Mouse (Mus musculus) 3134 (cell line): ENCODE results near the gene Rhox3c.
"Not testable (repeated sequence)": the region's sequence is repeated elsewhere in the genome, so short reads cannot be mapped to it uniquely, and the experiment has no call there.

Experiments used
- DNase-seq: peaks from one replicate; pipeline ENCODE4 v3.0.0-alpha.2; 2011; ENCODE audit warnings: low spot score; ENCODE audit not compliant: insufficient read length; ENCODE audit errors: extremely low read depth

Gene Rhox3c

DNA sequence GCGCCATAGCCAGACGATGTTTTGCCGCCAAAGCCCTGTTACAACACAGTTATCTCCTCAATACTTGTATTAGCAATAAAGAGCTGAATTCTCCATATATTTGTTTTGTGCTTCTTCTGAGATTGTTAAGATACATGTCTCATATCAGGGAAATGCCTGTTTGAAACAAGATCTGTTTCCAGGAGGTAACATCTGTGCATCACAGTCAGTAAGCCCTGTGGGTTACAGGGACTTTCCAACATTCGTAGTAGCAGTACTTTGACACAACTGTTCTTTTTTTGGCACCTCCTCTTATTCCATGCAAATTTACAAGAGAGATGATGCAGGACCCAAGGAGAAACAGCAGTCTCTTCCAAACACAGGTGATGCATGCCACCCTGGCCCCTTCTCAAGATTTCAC lies at the start of gene Rhox3c:
Gene Rhox3c (plus strand): TSS at position 301 of the 400 bp plus-strand sequence.
- not testable (repeated sequence) for DNase-seq

DNA sequence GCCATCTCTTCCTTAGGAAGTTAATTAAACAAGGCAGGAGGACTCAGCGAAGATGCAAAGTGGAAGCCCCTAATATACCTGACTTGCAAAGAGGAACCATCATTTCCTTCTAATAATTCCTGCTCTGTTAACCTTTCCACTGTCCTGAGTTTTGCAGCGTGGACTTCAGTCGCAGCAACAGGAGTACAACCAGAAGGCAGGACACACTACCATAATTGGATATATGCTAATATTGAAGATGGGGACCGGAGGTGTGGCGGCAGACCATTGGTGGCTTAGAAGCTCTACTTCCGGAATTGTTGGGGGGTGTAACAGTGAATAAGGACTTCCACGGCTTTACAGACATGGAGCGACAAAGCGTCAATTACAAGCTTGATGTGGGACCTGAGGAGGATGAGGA lies 46.6 kb upstream of the Rhox3c start, which contains the start of gene Rhox2b:
Gene Rhox2b (plus strand): TSS at position 301 of the 400 bp plus-strand sequence.
- DNase-seq = not testable (repeated sequence)

DNA sequence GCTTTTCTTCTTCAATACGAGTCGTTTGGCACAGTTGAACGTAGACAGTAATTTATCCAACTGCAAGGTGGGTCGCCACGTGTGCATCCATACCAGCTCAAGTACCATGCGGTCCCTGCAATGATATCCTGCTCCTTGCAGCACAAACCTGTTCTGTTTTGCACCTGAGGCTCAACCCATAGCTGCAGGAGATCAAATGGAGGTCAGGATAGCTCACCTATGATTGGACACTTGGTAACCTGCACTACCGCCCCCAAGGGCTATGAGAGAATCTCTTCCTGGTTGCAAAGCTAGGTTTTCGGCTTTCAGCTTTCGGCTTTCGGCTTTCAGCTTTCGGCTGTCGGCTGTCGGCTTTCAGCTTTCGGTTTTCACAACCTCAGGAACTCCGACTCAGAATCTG lies 26.2 kb upstream of the Rhox3c start, which contains the start of gene Rhox4b:
Gene Rhox4b (plus strand): TSS at position 301 of the 400 bp plus-strand sequence.
- not testable (repeated sequence) for DNase-seq

DNA sequence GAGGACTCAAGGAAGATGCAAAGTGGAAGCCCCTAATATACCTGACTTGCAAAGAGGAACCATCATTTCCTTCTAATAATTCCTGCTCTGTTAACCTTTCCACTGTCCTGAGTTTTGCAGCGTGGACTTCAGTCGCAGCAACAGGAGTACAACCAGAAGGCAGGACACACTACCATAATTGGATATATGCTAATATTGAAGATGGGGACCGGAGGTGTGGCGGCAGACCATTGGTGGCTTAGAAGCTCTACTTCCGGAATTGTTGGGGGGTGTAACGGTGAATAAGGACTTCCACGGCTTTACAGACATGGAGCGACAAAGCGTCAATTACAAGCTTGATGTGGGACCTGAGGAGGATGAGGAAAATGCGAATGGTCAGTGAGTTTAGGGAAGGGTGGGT lies 5.0 kb upstream of the Rhox3c start, which contains the start of gene Rhox2c:
Gene Rhox2c (plus strand): TSS at position 301 of the 400 bp plus-strand sequence.
- not testable (repeated sequence) for DNase-seq

DNA sequence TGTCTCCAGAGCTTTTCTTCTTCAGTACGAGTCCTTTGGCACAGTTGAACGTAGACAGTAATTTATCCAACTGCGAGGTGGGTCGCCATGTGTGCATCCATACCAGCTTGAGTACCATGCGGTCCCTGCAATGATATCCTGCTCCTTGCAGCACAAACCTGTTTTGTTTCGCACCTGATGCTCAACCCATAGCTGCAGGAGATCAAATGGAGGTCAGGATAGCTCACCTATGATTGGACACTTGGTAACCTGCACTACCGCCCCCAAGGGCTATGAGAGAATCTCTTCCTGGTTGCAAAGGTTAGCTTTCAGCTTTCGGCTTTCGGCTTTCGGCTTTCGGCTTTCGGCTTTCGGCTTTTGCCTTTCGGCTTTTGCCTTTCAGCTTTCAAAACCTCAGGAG lies 21.7 kb downstream of the Rhox3c start, which contains the start of gene Rhox4c:
Gene Rhox4c (plus strand): TSS at position 301 of the 400 bp plus-strand sequence.
- DNase-seq = not testable (repeated sequence)

DNA sequence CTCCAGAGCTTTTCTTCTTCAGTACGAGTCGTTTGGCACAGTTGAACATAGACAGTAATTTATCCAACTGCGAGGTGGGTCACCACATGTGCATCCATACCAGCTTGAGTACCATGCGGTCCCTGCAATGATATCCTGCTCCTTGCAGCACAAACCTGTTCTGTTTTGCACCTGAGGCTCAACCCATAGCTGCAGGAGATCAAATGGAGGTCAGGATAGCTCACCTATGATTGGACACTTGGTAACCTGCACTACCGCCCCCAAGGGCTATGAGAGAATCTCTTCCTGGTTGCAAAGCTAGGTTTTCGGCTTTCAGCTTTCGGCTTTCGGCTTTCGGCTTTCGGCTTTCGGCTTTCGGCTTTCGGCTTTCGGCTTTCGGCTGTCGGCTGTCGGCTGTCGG lies 55.7 kb downstream of the Rhox3c start, which contains the start of gene Rhox4d:
Gene Rhox4d (plus strand): TSS at position 301 of the 400 bp plus-strand sequence.
- not testable (repeated sequence) for DNase-seq
